Comparison of ENCODE assay signal across 9 mouse cellular contexts in the genomic region with DNA sequence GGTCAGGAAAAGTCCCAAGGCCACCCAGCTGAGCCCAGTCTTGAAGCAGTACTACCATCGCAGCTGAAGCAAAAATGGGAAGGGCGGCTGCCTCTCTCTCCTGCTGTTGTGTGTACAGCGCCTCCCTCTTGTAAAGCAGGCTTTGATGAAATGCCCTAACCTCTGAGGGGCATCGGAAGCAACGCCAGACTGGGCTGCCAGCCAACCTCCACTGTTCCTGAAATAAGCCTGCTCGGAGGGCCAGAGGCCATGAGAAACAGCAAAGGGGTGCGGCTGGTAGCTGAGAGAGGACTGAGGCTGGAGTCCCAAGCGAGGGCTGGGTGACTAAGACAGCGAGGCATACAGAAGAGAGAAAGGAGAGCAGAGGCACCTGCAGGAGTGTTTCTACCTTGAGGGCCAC. TPM values are rescaled to one million over a fixed set of nuclear protein-coding genes. Genes with fewer than 3 reads are reported as not detected.
A peak's percentile ranks its signal among the peaks of the same experiment; 100 is the strongest.
DNase-seq lines count a peak whose midpoint lies in the region; ATAC-seq and TF ChIP-seq lines count a peak whose summit lies in the region.
"Had no signal": no experiment of that assay in that cellular context is flagged by ENCODE, and none has a peak within 500 bp of the region (broad histone marks: within the 10 kb centered on the region; RNA-seq: fewer than 3 reads in every experiment).

No protein-coding gene starts in this region.

- peak overlapping the region; percentile 30 for H3K4me2 ChIP-seq in heart, embryonic 15.5 days
- no peak overlapping the region for H3K4me2 ChIP-seq in lung, embryonic 14.5 days

- WGBS in heart, embryonic 15.5 days = 26% methylated on average over 9 of the region's 9 CpGs
- 27% methylated on average over 9 of the region's 9 CpGs for WGBS in lung, embryonic 14.5 days

- peak; percentile 66 for DNase-seq in left cerebral cortex, postnatal 4 days
- no peak for DNase-seq in left cerebral cortex, adult 2 months (ENCODE audit: extremely low spot score in 1 of 2, low spot score in 2 of 2)
- DNase-seq in adrenal gland, postnatal 36 days = peak; percentile 82 to 87
- peak; percentile 72 for DNase-seq in lung, embryonic 14.5 days
- DNase-seq in right cerebral cortex, postnatal 25 days = no peak
- DNase-seq in layer of hippocampus, adult 11-12 months (ENCODE audit: low spot score) = no peak
- DNase-seq in embryo, embryonic 10.5 days (ENCODE audit: low spot score) = no peak

- peaks cover 61% of the 10 kb centered on the region for H3K4me1 ChIP-seq in heart, embryonic 15.5 days (replicated peaks)
- peaks cover 19% of the 10 kb centered on the region for H3K4me1 ChIP-seq in lung, embryonic 14.5 days (ENCODE audit: insufficient read depth)

- H3K27ac ChIP-seq in left cerebral cortex, adult 2 months = no peak overlapping the region
- peak overlapping the region; percentile 76 for H3K27ac ChIP-seq in heart, embryonic 15.5 days
- H3K27ac ChIP-seq in lung, embryonic 14.5 days (ENCODE audit: low read depth) = no peak overlapping the region

- ATAC-seq in heart, embryonic 15.5 days (replicated peaks; ENCODE audit: insufficient number of reproducible peaks, insufficient read depth, low FRiP score, low read depth) = peak; percentile 75
- peak; percentile 22; the same call in 1 of the 2 replicates for ATAC-seq in lung, embryonic 14.5 days (ENCODE audit: insufficient read depth)
- ATAC-seq: Patski had no signal

- peaks cover 33% of the 10 kb centered on the region for H3K36me3 ChIP-seq in heart, embryonic 15.5 days
- peaks cover 33% of the 10 kb centered on the region for H3K36me3 ChIP-seq in lung, embryonic 14.5 days (ENCODE audit: insufficient read depth)

- H3K9ac ChIP-seq in heart, embryonic 15.5 days = no peak overlapping the region
- H3K9ac ChIP-seq in lung, embryonic 14.5 days = 0 out of 2 replicates have a peak overlapping the region, but pooled peaks have one; percentile 11

- H3K4me3 ChIP-seq in left cerebral cortex, adult 2 months = no peak overlapping the region
- no peak overlapping the region for H3K4me3 ChIP-seq in heart, embryonic 15.5 days
- no peak overlapping the region for H3K4me3 ChIP-seq in lung, embryonic 14.5 days (ENCODE audit: low read depth, low read length)

- H3K27me3 ChIP-seq in heart, embryonic 15.5 days = peaks cover 24% of the 10 kb centered on the region
- H3K27me3 ChIP-seq in lung, embryonic 14.5 days (ENCODE audit: insufficient read depth, low read length) = peaks cover 28% of the 10 kb centered on the region
- H3K27me3 ChIP-seq: Patski had no signal

- no peak; the same call in 1 of the 2 replicates for TF ChIP-seq CTCF in left cerebral cortex, adult 2 months (IDR thresholded peaks at IDR 0.05)
- peak; percentile 3; the same call in 1 of the 2 replicates for TF ChIP-seq CTCF in lung, embryonic 14.5 days (IDR thresholded peaks at IDR 0.05; ENCODE audit: low read depth)

- intact Hi-C loops in left cerebral cortex, postnatal 4 days (cut with DNase I) = no loop called here
- intact Hi-C loops in left cerebral cortex, adult 2 months (cut with DNase I) = no loop called here

- H3K9me3 ChIP-seq in heart, embryonic 15.5 days (replicated peaks) = no peaks in the 10 kb centered on the region
- H3K9me3 ChIP-seq in lung, embryonic 14.5 days (ENCODE audit: low read depth, low read length) = no peaks in the 10 kb centered on the region

RNA-seq across cellular contexts. Expression of a gene that starts 8.4 kb away (rescaled TPM):
- 10 to 100 TPM; 50.3 to 52.3 TPM for total RNA-seq in left cerebral cortex, postnatal 4 days (2021)
- 10 to 100 TPM; 52.1 to 53.0 TPM for total RNA-seq in left cerebral cortex, adult 2 months (2021)
- total RNA-seq in adrenal gland, postnatal 36 days (2021) = 10 to 100 TPM; 31.1 to 34.3 TPM
- 46.0 and 51.1 TPM in 2 replicates for polyA plus RNA-seq in heart, embryonic 15.5 days (2015; fragmentation: Nextera tagmentation; extraction: Ambion mirVana)
- 40.9 and 46.0 TPM in 2 replicates for polyA plus RNA-seq in lung, embryonic 14.5 days (2014; fragmentation: Nextera tagmentation; extraction: Ambion mirVana)

Comparison
In these comparisons a context has a peak if more than half of its experiments do, and no peak if none do; other contexts are left out.
1. DNase-seq: peak in left cerebral cortex, postnatal 4 days (single experiment), adrenal gland, postnatal 36 days (2 of 2) and lung, embryonic 14.5 days (single experiment); none in left cerebral cortex, adult 2 months (0 of 2), right cerebral cortex, postnatal 25 days (single experiment), layer of hippocampus, adult 11-12 months (single experiment) and embryo, embryonic 10.5 days (single experiment).